Mouse (Mus musculus): ENCODE results near the gene Anp32e.

- no peak for TF ChIP-seq POLR2A (IDR thresholded peaks at IDR 0.05; ENCODE audit: control insufficient read depth, extremely low read depth, insufficient read depth, low read length, poor library complexity)
- TF ChIP-seq CTCF (IDR thresholded peaks at IDR 0.05; ENCODE audit: borderline replicate concordance, control insufficient read depth, extremely low read depth, insufficient read depth, low read length, poor library complexity) = no peak
Measured at GRCm38 (mm10) chr3:95943226-95943625, 14.2 kb downstream of the Anp32e start.

Data from thymus, adult 2 months (tissue).